Mouse (Mus musculus): ENCODE data around the gene Lin54.

DNA sequence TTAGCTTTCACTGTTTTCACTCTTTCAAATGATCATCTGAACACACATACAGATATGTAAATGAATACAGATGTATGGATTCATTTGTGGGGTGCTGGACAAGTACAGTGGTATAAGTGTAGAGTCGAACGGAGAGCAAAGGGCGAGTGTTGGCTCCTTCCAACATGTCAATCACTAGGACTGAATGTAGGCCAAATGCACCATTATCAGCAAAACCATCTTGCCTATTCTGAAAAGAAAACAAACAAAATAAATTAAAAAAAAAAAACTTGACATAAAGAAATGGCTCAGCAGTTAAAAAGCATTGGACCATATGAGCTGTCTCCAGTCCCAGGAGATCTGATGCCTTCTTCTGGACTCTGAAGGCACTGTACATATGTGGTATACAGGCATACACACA, 12.2 kb downstream of the Lin54 start:
- TF ChIP-seq CTCF (IDR thresholded peaks at IDR 0.05; ENCODE audit: low read depth, low read length) (no peak), EP300 (IDR thresholded peaks at IDR 0.05; ENCODE audit: insufficient read depth, low read depth, low read length) (no peak), POLR2A (IDR thresholded peaks at IDR 0.05; ENCODE audit: insufficient read depth, low read length) (no peak)

Data from ES-Bruce4 (cell line).